Mouse (Mus musculus): ENCODE measurements around the gene Olfr766-ps1. TPM values are rescaled to one million over a fixed set of nuclear protein-coding genes. Genes with fewer than 3 reads are reported as not detected.
A peak's percentile ranks its signal among the peaks of the same experiment; 100 is the strongest.

Gene Olfr766-ps1
- total and polyA plus RNA-seq, 2 experiments from 2014 or later = not detected

- no peaks in the 10 kb centered on the region for H3K27me3 ChIP-seq (ENCODE audit: insufficient read depth, low read length)
- TF ChIP-seq CTCF (IDR thresholded peaks at IDR 0.05) = no peak
- no peaks in the 10 kb centered on the region for H3K36me3 ChIP-seq (ENCODE audit: insufficient read depth, low read length)
- no peak for DNase-seq (ENCODE audit: low spot score)
- no peak within 1 kb of the TSS for H3K9ac ChIP-seq (replicated peaks; ENCODE audit: low read length, poor library complexity, severe bottlenecking)
- no peak within 1 kb of the TSS for H3K4me2 ChIP-seq (ENCODE audit: low read depth, low read length, poor library complexity, severe bottlenecking)
- H3K4me3 ChIP-seq (ENCODE audit: low read depth, low read length) = no peak within 1 kb of the TSS
- WGBS = 74% methylated on average over 3 of the region's 3 CpGs
- no peaks in the 10 kb centered on the region for H3K4me1 ChIP-seq (ENCODE audit: insufficient read depth, low read length)
- ATAC-seq (ENCODE audit: low FRiP score) = no peak
- H3K9me3 ChIP-seq (ENCODE audit: low read length) = no peaks in the 10 kb centered on the region
- no peak within 1 kb of the TSS for H3K27ac ChIP-seq (ENCODE audit: low read depth, low read length)
These were observed 29.0 kb downstream of the Olfr766-ps1 start, which contains the start of gene Olfr764-ps1 for GRCm38 (mm10) chr10:129039796-129040195. Olfr764-ps1 (minus strand) TSS chr10:129039896.

GRCm38 (mm10) chr10:129028343-129028742 is 40.4 kb downstream of the Olfr766-ps1 start:
- no peak for TF ChIP-seq CTCF (IDR thresholded peaks at IDR 0.05)
- 81% methylated on average over 2 of the region's 2 CpGs for WGBS
- Histone ChIP-seq H3K4me2 (ENCODE audit: low read depth, low read length, poor library complexity, severe bottlenecking) (no peak overlapping the region), H3K27me3 (ENCODE audit: insufficient read depth, low read length) (no peaks in the 10 kb centered on the region), H3K4me3 (ENCODE audit: low read depth, low read length) (no peak overlapping the region), H3K9ac (replicated peaks; ENCODE audit: low read length, poor library complexity, severe bottlenecking) (no peak overlapping the region), H3K27ac (ENCODE audit: low read depth, low read length) (no peak overlapping the region), H3K36me3 (ENCODE audit: insufficient read depth, low read length) (no peaks in the 10 kb centered on the region), H3K9me3 (ENCODE audit: low read length) (no peaks in the 10 kb centered on the region), H3K4me1 (ENCODE audit: insufficient read depth, low read length) (no peaks in the 10 kb centered on the region)
- ATAC-seq (ENCODE audit: low FRiP score) = no peak
- no peak for DNase-seq (ENCODE audit: low spot score)

GRCm38 (mm10) chr10:129026018-129026662 is 42.6 kb downstream of the Olfr766-ps1 start:
- Histone ChIP-seq H3K9me3 (ENCODE audit: low read length) (no peaks in the 10 kb centered on the region), H3K27ac (ENCODE audit: low read depth, low read length) (no peak overlapping the region), H3K27me3 (ENCODE audit: insufficient read depth, low read length) (no peaks in the 10 kb centered on the region), H3K4me3 (ENCODE audit: low read depth, low read length) (no peak overlapping the region), H3K9ac (replicated peaks; ENCODE audit: low read length, poor library complexity, severe bottlenecking) (no peak overlapping the region), H3K4me2 (ENCODE audit: low read depth, low read length, poor library complexity, severe bottlenecking) (no peak overlapping the region), H3K4me1 (ENCODE audit: insufficient read depth, low read length) (no peaks in the 10 kb centered on the region), H3K36me3 (ENCODE audit: insufficient read depth, low read length) (no peaks in the 10 kb centered on the region)
- peak; percentile 75 for ATAC-seq (ENCODE audit: low FRiP score)
- DNase-seq (ENCODE audit: low spot score) = peak; percentile 76
- TF ChIP-seq CTCF (IDR thresholded peaks at IDR 0.05) = peak; percentile 84
- 64% methylated on average over 3 of the region's 3 CpGs for WGBS

- Histone ChIP-seq H3K9me3 (ENCODE audit: low read length) (no peaks in the 10 kb centered on the region), H3K4me1 (ENCODE audit: insufficient read depth, low read length) (no peaks in the 10 kb centered on the region), H3K9ac (replicated peaks; ENCODE audit: low read length, poor library complexity, severe bottlenecking) (no peak overlapping the region), H3K4me2 (ENCODE audit: low read depth, low read length, poor library complexity, severe bottlenecking) (no peak overlapping the region), H3K27me3 (ENCODE audit: insufficient read depth, low read length) (no peaks in the 10 kb centered on the region), H3K36me3 (ENCODE audit: insufficient read depth, low read length) (no peaks in the 10 kb centered on the region), H3K4me3 (ENCODE audit: low read depth, low read length) (no peak overlapping the region), H3K27ac (ENCODE audit: low read depth, low read length) (no peak overlapping the region)
- TF ChIP-seq CTCF (IDR thresholded peaks at IDR 0.05) = 0 out of 2 replicates have a peak, but pooled peaks have one; percentile 22
- DNase-seq (ENCODE audit: low spot score) (no peak), ATAC-seq (ENCODE audit: low FRiP score) (no peak)
These were observed 45.5 kb downstream of the Olfr766-ps1 start for GRCm38 (mm10) chr10:129023319-129023718.

GRCm38 (mm10) chr10:129014477-129014876 is 54.3 kb downstream of the Olfr766-ps1 start:
- no peak overlapping the region for H3K4me3 ChIP-seq (ENCODE audit: low read depth, low read length)
- H3K4me2 ChIP-seq (ENCODE audit: low read depth, low read length, poor library complexity, severe bottlenecking) = no peak overlapping the region
- H3K36me3 ChIP-seq (ENCODE audit: insufficient read depth, low read length) = no peaks in the 10 kb centered on the region
- no peaks in the 10 kb centered on the region for H3K27me3 ChIP-seq (ENCODE audit: insufficient read depth, low read length)
- DNase-seq (ENCODE audit: low spot score) (no peak), ATAC-seq (ENCODE audit: low FRiP score) (no peak)
- TF ChIP-seq CTCF (IDR thresholded peaks at IDR 0.05) = no peak
- no peak overlapping the region for H3K9ac ChIP-seq (replicated peaks; ENCODE audit: low read length, poor library complexity, severe bottlenecking)
- H3K4me1 ChIP-seq (ENCODE audit: insufficient read depth, low read length) = no peaks in the 10 kb centered on the region
- no peaks in the 10 kb centered on the region for H3K9me3 ChIP-seq (ENCODE audit: low read length)
- no peak overlapping the region for H3K27ac ChIP-seq (ENCODE audit: low read depth, low read length)

Other genes starting within 250 kb of the Olfr766-ps1 start
- gene Ormdl2, start 247.3 kb downstream of the Olfr766-ps1 start, total RNA-seq (2014; rRNA removed) = 6.9 and 11.1 TPM in 2 replicates
- 15.0 and 15.6 TPM in 2 replicates for gene Ormdl2, start 247.3 kb downstream of the Olfr766-ps1 start, polyA plus RNA-seq (2015; fragmentation: Nextera tagmentation; extraction: Ambion mirVana)
- 16.9 and 22.4 TPM in 2 replicates for gene Gdf11, start 177.3 kb downstream of the Olfr766-ps1 start, total RNA-seq (2014; rRNA removed)
- 6.5 and 7.5 TPM in 2 replicates for gene Gdf11, start 177.3 kb downstream of the Olfr766-ps1 start, polyA plus RNA-seq (2015; fragmentation: Nextera tagmentation; extraction: Ambion mirVana)
- gene Cd63, start 168.0 kb downstream of the Olfr766-ps1 start, total RNA-seq (2014; rRNA removed) = 16.6 and 28.6 TPM in 2 replicates
- 231 and 238 TPM in 2 replicates for gene Cd63, start 168.0 kb downstream of the Olfr766-ps1 start, polyA plus RNA-seq (2015; fragmentation: Nextera tagmentation; extraction: Ambion mirVana)
- 8.8 and 10.5 TPM in 2 replicates for gene Rdh5, start 146.1 kb downstream of the Olfr766-ps1 start, total RNA-seq (2014; rRNA removed)
- 8.8 and 10.8 TPM in 2 replicates for gene Rdh5, start 146.1 kb downstream of the Olfr766-ps1 start, polyA plus RNA-seq (2015; fragmentation: Nextera tagmentation; extraction: Ambion mirVana)
- 87.8 and 100 TPM in 2 replicates for gene Bloc1s1, start 144.9 kb downstream of the Olfr766-ps1 start, total RNA-seq (2014; rRNA removed)
- 240 and 265 TPM in 2 replicates for gene Bloc1s1, start 144.9 kb downstream of the Olfr766-ps1 start, polyA plus RNA-seq (2015; fragmentation: Nextera tagmentation; extraction: Ambion mirVana)
- gene Itga7, start 135.2 kb downstream of the Olfr766-ps1 start, total RNA-seq (2014; rRNA removed) = 18.9 and 23.3 TPM in 2 replicates
- 13.6 and 14.0 TPM in 2 replicates for gene Itga7, start 135.2 kb downstream of the Olfr766-ps1 start, polyA plus RNA-seq (2015; fragmentation: Nextera tagmentation; extraction: Ambion mirVana)
- not detected in 2 replicates for gene Mettl7b, start 108.0 kb downstream of the Olfr766-ps1 start, total RNA-seq (2014; rRNA removed)
- gene Mettl7b, start 108.0 kb downstream of the Olfr766-ps1 start, polyA plus RNA-seq (2015; fragmentation: Nextera tagmentation; extraction: Ambion mirVana) = not detected in 2 replicates
- not detected in 2 replicates for gene Olfr9, start 79.5 kb downstream of the Olfr766-ps1 start, total RNA-seq (2014; rRNA removed)
- gene Olfr9, start 79.5 kb downstream of the Olfr766-ps1 start, polyA plus RNA-seq (2015; fragmentation: Nextera tagmentation; extraction: Ambion mirVana) = not detected in 2 replicates
- not detected in 2 replicates for gene Olfr763, start 58.2 kb downstream of the Olfr766-ps1 start, total RNA-seq (2014; rRNA removed)
- gene Olfr763, start 58.2 kb downstream of the Olfr766-ps1 start, polyA plus RNA-seq (2015; fragmentation: Nextera tagmentation; extraction: Ambion mirVana) = not detected in 2 replicates
- gene Olfr764-ps1, start 29.1 kb downstream of the Olfr766-ps1 start, total RNA-seq (2014; rRNA removed) = not detected in 2 replicates
- gene Olfr764-ps1, start 29.1 kb downstream of the Olfr766-ps1 start, polyA plus RNA-seq (2015; fragmentation: Nextera tagmentation; extraction: Ambion mirVana) = not detected in 2 replicates
- gene Olfr765, start 19.0 kb downstream of the Olfr766-ps1 start, total RNA-seq (2014; rRNA removed) = not detected in 2 replicates
- gene Olfr765, start 19.0 kb downstream of the Olfr766-ps1 start, polyA plus RNA-seq (2015; fragmentation: Nextera tagmentation; extraction: Ambion mirVana) = not detected in 2 replicates
- not detected in 2 replicates for gene Olfr767, start 13.9 kb upstream of the Olfr766-ps1 start, total RNA-seq (2014; rRNA removed)
- not detected in 2 replicates for gene Olfr767, start 13.9 kb upstream of the Olfr766-ps1 start, polyA plus RNA-seq (2015; fragmentation: Nextera tagmentation; extraction: Ambion mirVana)
- gene Olfr768, start 30.4 kb upstream of the Olfr766-ps1 start, total RNA-seq (2014; rRNA removed) = not detected in 2 replicates
- gene Olfr768, start 30.4 kb upstream of the Olfr766-ps1 start, polyA plus RNA-seq (2015; fragmentation: Nextera tagmentation; extraction: Ambion mirVana) = not detected in 2 replicates
- not detected in 2 replicates for gene Olfr769, start 48.9 kb upstream of the Olfr766-ps1 start, total RNA-seq (2014; rRNA removed)
- gene Olfr769, start 48.9 kb upstream of the Olfr766-ps1 start, polyA plus RNA-seq (2015; fragmentation: Nextera tagmentation; extraction: Ambion mirVana) = not detected in 2 replicates
- not detected in 2 replicates for gene Olfr770, start 70.0 kb upstream of the Olfr766-ps1 start, total RNA-seq (2014; rRNA removed)
- gene Olfr770, start 70.0 kb upstream of the Olfr766-ps1 start, polyA plus RNA-seq (2015; fragmentation: Nextera tagmentation; extraction: Ambion mirVana) = not detected in 2 replicates
- not detected in 2 replicates for gene Olfr771, start 95.8 kb upstream of the Olfr766-ps1 start, total RNA-seq (2014; rRNA removed)
- not detected in 2 replicates for gene Olfr771, start 95.8 kb upstream of the Olfr766-ps1 start, polyA plus RNA-seq (2015; fragmentation: Nextera tagmentation; extraction: Ambion mirVana)
- gene Olfr772, start 108.9 kb upstream of the Olfr766-ps1 start, total RNA-seq (2014; rRNA removed) = not detected in 2 replicates
- gene Olfr772, start 108.9 kb upstream of the Olfr766-ps1 start, polyA plus RNA-seq (2015; fragmentation: Nextera tagmentation; extraction: Ambion mirVana) = not detected in 2 replicates
- not detected in 2 replicates for gene Olfr773, start 118.4 kb upstream of the Olfr766-ps1 start, total RNA-seq (2014; rRNA removed)
- not detected in 2 replicates for gene Olfr773, start 118.4 kb upstream of the Olfr766-ps1 start, polyA plus RNA-seq (2015; fragmentation: Nextera tagmentation; extraction: Ambion mirVana)
- not detected in 2 replicates for gene Olfr774, start 167.2 kb upstream of the Olfr766-ps1 start, total RNA-seq (2014; rRNA removed)
- not detected in 2 replicates for gene Olfr774, start 167.2 kb upstream of the Olfr766-ps1 start, polyA plus RNA-seq (2015; fragmentation: Nextera tagmentation; extraction: Ambion mirVana)
- not detected in 2 replicates for gene Olfr775, start 179.4 kb upstream of the Olfr766-ps1 start, total RNA-seq (2014; rRNA removed)
- not detected in 2 replicates for gene Olfr775, start 179.4 kb upstream of the Olfr766-ps1 start, polyA plus RNA-seq (2015; fragmentation: Nextera tagmentation; extraction: Ambion mirVana)
- not detected in 2 replicates for gene Olfr776, start 190.2 kb upstream of the Olfr766-ps1 start, total RNA-seq (2014; rRNA removed)
- gene Olfr776, start 190.2 kb upstream of the Olfr766-ps1 start, polyA plus RNA-seq (2015; fragmentation: Nextera tagmentation; extraction: Ambion mirVana) = not detected in 2 replicates
- not detected in 2 replicates for gene Olfr777, start 202.5 kb upstream of the Olfr766-ps1 start, total RNA-seq (2014; rRNA removed)
- not detected in 2 replicates for gene Olfr777, start 202.5 kb upstream of the Olfr766-ps1 start, polyA plus RNA-seq (2015; fragmentation: Nextera tagmentation; extraction: Ambion mirVana)
- gene Olfr780, start 249.1 kb upstream of the Olfr766-ps1 start, total RNA-seq (2014; rRNA removed) = not detected in 2 replicates
- not detected in 2 replicates for gene Olfr780, start 249.1 kb upstream of the Olfr766-ps1 start, polyA plus RNA-seq (2015; fragmentation: Nextera tagmentation; extraction: Ambion mirVana)

All from midbrain, postnatal 0 days (tissue).